Mouse (Mus musculus): Measurements from ENCODE around the gene Zbtb8os.

- TF ChIP-seq NANOG (IDR thresholded peaks at IDR 0.05; ENCODE audit: borderline replicate concordance, low read length): no peak
- no peak for TF ChIP-seq CTCF (conservative IDR thresholded peaks at IDR 0.05; ENCODE audit: low read length)
- no peak for TF ChIP-seq POU5F1 (IDR thresholded peaks at IDR 0.05; ENCODE audit: borderline replicate concordance, low read length)
Measured at GRCm38 (mm10) chr4:129375000-129375399, 39.5 kb downstream of the Zbtb8os start.

Measured in E14TG2a.4 (cell line).